Mouse (Mus musculus) spleen, adult 18-20 months (tissue): ENCODE measurements around the gene Cxcl5.
"Not testable (repeated sequence)": the region's sequence is repeated elsewhere in the genome, so short reads cannot be mapped to it uniquely, and the experiment has no call there.

Source experiments
- DNase-seq, 2 experiments: peaks; one replicate each; pipeline ENCODE4 v3.0.0; 2022; ENCODE audit warnings: mixed read lengths in 2 of 2

Cxcl5 gene

DNA sequence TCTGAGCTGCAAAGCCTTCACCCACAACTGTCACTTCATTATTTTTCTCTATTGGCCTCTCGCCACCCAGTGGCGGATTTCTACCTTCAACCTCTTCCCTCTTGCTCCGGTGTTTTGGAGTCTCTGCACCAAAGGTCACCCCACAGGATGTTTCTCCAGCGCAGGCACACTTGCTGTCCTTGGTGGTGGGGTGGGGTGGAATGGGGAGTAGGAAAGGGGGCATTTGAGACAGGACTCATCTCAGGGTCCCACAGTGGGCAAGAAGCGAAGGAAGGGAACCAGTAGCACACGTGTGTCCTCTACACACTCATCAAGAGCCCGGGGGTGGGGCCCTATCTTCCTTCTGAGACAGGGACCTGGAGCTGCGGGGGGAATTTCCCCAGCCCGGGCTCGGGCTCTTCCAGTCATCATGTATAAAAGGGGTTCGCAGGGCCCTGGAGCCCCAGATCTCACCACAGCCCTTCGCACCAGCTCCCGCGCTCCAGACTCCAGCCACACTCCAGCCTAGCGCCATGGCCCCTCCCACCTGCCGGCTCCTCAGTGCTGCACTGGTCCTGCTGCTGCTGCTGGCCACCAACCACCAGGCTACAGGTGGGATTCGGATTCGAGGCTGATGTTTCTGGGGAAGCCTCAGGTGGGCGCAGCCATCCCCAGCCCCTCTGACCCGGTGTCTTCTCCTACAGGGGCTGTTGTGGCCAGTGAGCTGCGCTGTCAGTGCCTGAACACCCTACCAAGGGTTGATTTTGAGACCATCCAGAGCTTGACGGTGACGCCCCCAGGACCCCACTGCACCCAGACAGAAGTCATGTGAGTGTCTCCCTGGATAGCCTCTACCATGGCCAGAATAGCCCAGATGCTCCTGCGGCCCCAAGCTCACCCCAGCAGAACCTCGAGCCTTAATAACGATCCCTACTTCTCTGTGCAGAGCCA is 26.8 kb downstream of the Cxcl5 start, which contains the start of gene Cxcl3:
Gene Cxcl3 (plus strand): TSS at position 445 of the 930 bp plus-strand sequence.
- no peak for DNase-seq

DNA sequence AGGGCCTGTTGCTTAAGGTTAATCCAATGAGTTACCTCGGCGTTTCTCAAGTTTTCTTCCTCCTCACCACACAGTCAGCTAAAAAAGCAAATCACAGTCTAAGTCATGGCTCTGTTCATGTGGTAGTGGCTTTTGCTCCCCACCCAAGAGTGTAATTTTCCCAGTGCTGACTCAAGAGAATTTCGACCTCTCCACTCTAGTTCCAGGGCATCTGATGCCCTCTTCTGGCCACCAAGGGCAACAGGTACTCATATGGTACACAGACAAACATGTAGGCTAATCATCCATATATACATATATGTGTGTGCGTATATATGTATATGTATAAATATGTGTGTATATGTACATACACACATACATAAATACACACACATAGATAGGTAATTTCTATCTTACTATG is 29.0 kb downstream of the Cxcl5 start:
- DNase-seq: no peak

DNA sequence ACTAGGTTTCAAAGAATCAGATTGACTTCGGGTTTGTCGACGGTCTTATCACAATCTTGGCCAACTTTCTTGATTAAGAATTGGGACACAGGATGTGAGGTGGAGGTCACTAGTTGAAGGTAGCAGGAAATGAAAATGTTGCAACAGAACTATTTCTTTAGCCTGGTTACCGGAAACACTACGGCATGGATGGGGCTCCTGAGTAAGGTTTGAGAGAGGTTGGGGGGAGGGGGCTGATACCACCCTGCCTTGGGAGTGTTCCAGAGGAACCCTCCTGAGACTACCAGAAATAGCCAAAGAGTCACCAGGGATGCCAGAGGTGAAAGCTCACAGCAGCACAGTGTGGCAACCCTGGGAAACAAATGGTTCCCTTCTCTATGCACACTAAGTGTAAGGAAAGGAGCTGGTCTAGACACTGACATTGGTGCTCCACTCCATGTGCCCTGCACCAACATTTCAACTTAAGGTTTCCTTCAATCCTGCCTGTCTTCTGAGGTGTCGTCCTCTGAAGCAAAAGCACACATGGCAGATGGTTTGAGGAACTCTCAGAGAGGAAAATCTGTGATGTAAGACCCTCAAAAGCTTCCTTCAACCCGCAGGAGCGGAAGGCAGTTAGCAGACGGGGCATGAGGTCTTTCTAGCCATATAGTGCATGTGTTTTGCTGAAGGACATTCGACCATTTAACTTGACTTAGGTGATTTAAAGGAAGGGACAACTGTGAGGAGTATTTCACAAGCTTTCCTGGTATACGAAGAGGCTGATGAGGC is 30.3 kb downstream of the Cxcl5 start:
- no peak for DNase-seq

DNA sequence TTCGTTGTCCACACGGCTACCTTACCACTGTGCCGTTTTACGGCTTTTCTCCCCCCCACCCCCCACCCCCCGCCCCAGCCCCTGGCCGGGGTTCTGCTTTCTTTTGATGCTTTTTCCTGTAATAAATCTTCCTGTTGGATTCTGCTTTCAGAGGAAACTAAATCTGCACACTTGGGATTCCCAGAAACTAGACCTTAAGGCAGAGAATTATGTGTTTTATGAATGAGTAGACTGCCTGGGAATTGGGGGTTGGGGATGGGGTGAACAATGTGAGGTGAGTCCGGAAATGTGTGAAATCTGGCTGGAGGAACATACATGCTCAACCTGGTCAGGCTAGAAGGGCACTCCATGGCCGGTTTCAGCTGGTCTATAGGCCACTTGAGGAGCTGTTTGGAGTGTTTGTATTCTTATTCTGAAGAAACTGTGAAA is 30.9 kb downstream of the Cxcl5 start:
- no peak for DNase-seq

DNA sequence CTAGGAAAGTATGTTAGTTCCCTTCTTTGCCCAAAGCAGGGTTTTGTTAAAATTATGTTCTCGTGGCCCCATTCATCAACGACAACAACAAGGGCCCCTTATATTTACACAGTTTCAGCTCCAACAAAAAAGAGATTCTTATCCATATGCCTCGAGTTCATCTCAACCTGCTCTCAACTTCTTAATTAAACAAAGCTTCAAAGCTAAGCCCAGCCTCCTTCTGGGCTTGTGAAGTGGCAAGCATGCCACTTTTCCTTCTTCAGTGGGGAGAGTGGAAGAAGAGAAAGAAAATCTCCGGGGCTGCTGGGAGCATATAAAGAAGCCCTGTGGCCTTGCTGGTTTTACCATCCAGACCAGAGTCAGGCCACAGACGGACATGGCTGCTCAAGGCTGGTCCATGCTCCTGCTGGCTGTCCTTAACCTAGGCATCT is 35.0 kb downstream of the Cxcl5 start, which contains the start of gene Cxcl15:
Gene Cxcl15 (plus strand): TSS at position 340 of the 431 bp plus-strand sequence.
- no peak for DNase-seq

DNA sequence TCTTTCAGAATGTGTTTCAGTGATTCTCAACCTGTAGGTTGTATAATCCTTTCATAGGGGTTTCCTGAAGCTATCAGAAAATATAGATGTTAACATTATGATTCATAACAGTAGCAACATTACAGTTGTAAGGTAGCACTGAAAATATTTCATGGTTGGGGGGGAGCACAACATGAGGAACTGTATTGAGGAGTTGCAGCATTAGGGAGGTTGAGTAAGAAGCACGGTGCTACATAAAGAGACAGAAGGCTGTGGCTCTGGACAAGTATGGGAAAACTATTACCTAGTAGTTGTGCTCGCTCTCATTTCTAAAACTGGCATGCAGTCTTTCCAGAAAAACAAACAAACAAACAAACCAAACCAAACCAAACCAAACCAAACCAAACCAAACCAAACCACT is 36.2 kb downstream of the Cxcl5 start:
- not testable (repeated sequence) for DNase-seq

DNA sequence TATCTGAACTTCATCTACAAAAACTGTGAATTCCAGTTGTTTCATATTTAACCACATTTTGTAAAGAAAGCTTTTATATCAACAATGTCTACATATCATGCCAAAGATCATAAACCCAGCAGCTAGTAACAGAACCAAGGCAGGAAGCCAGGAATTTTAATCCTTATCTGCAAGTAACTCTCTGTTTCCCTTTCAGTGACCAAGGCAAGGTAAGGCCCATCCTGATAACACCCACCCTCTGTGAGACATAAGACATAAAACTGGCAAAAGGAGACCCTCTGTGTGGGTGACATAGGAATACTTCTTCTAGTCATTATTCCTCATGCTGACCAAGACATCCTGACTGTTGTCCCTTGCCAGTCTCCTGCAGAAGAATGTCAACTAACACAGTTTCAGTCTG is 45.4 kb downstream of the Cxcl5 start:
- no peak for DNase-seq

DNA sequence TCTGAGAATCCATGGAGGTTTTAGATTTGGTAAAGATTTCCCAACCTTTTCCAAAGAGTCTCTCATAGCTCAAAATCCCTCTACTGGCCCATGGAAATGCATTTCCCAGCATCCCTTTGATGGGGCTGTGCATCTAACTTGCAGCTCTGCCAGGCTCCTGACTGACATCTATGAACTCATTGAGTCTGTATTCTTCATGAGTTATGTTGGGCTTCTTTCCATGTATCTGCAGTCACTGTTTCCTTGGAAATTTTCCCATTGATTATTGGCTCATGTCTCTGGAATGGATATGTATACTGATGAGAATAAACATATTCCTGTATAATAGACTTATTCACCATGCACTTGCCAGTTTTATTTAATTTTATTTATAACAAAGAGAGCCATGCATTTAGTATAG is 46.9 kb downstream of the Cxcl5 start:
- DNase-seq: no peak

DNA sequence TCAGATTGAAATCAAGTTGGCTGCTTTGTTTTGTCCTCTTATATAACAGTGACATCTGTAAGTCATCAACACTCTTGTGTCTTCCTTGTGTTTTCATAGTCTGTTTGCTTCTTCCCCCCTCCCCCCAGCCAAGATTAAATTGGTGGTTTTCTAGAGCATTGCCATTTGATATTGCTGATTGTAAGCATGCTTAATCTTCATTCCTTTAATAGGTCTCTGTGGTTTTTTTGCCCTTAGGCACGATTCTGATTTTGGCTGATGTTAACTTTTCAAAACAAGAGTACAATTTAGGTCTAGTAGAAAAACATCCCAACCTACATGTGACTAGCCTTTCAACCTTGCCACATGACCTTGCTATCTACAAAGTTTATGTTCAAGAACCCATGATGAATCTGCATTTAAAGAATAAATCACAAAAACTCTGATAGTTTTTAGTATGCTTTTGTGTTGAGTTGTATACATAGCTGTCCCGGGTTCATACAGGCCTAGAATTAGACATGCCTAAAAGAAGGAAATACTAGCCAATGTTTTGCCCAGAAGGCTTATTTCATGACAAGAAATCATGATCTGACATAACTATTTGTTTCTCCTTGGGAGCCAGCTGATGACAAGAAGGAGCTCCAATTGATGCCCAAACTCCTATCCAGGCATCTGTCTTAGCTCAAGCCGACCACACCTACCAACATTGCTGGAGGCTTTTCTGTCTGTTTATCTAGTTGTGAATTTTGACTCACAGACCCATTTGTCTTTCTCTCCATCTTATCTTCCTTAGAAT is 48.2 kb downstream of the Cxcl5 start:
- DNase-seq: no peak
